Mouse (Mus musculus): Measurements from ENCODE around the gene Klre1.
A peak's percentile ranks its signal among the peaks of the same experiment; 100 is the strongest.
"Not testable (repeated sequence)": the region's sequence is repeated elsewhere in the genome, so short reads cannot be mapped to it uniquely, and the experiment has no call there.

Klre1 gene

GRCm38 (mm10) chr6:129583014-129583413 lies 5.3 kb downstream of the Klre1 start:
- DNase-seq (ENCODE audit: low read depth, low spot score) = no peak

- no peak for DNase-seq (ENCODE audit: low read depth, low spot score)
These were observed 13.8 kb downstream of the Klre1 start, which contains the start of gene Klrd1 for GRCm38 (mm10) chr6:129591508-129591907. Gene Klrd1, plus strand, starts transcription at chr6:129591782.

GRCm38 (mm10) chr6:129608372-129608771 lies 30.7 kb downstream of the Klre1 start:
- peak; percentile 37 for DNase-seq (ENCODE audit: low read depth, low spot score)

- no peak for DNase-seq (ENCODE audit: low read depth, low spot score)
These were observed 46.0 kb downstream of the Klre1 start, which contains the start of gene Klrk1 for GRCm38 (mm10) chr6:129623735-129624134. Gene Klrk1, minus strand, starts transcription at chr6:129623864.

- not testable (repeated sequence) for DNase-seq (ENCODE audit: low read depth, low spot score)
These were observed 53.3 kb downstream of the Klre1 start for GRCm38 (mm10) chr6:129631046-129631445.

Data from CD4-positive, CD25-positive, alpha-beta regulatory T cell, adult 2 months (primary cell).